9 mouse cellular contexts compared by ENCODE assay signal in genomic region chr8:84724683-84725082, GRCm38 (mm10). TPM values are rescaled to one million over a fixed set of nuclear protein-coding genes. Genes with fewer than 3 reads are reported as not detected.
DNase-seq lines count a peak whose midpoint lies in the region; ATAC-seq and TF ChIP-seq lines count a peak whose summit lies in the region.
"Had no signal": no experiment of that assay in that cellular context is flagged by ENCODE, and none has a peak within 500 bp of the region (broad histone marks: within the 10 kb centered on the region; RNA-seq: fewer than 3 reads in every experiment).

No protein-coding gene starts in this region.

- 38% methylated on average over 9 of the region's 9 CpGs for WGBS in heart, embryonic 10.5 days
- 43% methylated on average over 9 of the region's 9 CpGs for WGBS in forebrain, embryonic 14.5 days
- 35% methylated on average over 9 of the region's 9 CpGs for WGBS in liver, embryonic 14.5 days (ENCODE audit: insufficient replicate concordance)

- H3K27me3 ChIP-seq in heart, embryonic 10.5 days (ENCODE audit: insufficient read depth, poor library complexity, severe bottlenecking): peaks cover 70% of the 10 kb centered on the region
- no peaks in the 10 kb centered on the region for H3K27me3 ChIP-seq in forebrain, embryonic 14.5 days (replicated peaks; ENCODE audit: control insufficient read depth, insufficient read depth, low read length)
- no peaks in the 10 kb centered on the region for H3K27me3 ChIP-seq in liver, embryonic 14.5 days (ENCODE audit: control insufficient read depth, insufficient read depth, low read length)

- ATAC-seq in forebrain, embryonic 14.5 days: no peak
- ATAC-seq in liver, embryonic 14.5 days (ENCODE audit: insufficient read depth): peak; percentile 38; the same call in 1 of the 2 replicates
- ATAC-seq in cerebellum, adult (ENCODE audit: insufficient number of reproducible peaks, low FRiP score, low TSS enrichment): no peak

- H3K4me2 ChIP-seq in forebrain, embryonic 14.5 days (ENCODE audit: low read length): no peak overlapping the region
- H3K4me2 ChIP-seq in liver, embryonic 14.5 days (ENCODE audit: low read depth): peak overlapping the region; percentile 100

- no peaks in the 10 kb centered on the region for H3K9me3 ChIP-seq in heart, embryonic 10.5 days
- no peaks in the 10 kb centered on the region for H3K9me3 ChIP-seq in forebrain, embryonic 14.5 days (replicated peaks; ENCODE audit: control insufficient read depth, low read length)
- H3K9me3 ChIP-seq in liver, embryonic 14.5 days (ENCODE audit: control insufficient read depth, low read length): no peaks in the 10 kb centered on the region

- intact Hi-C loops in heart, postnatal 36 days (cut with DNase I): loop anchor here (1.0 kb wide), 1 partner anchor 15 kb away; no protein-coding TSS in a partner anchor

- peak; percentile 64 for TF ChIP-seq EP300 in liver, embryonic 14.5 days (IDR thresholded peaks at IDR 0.05; ENCODE audit: low read depth)

- no peak for DNase-seq in heart, embryonic 10.5 days (ENCODE audit: low spot score)
- no peak for DNase-seq in heart, postnatal 36 days
- DNase-seq in A20 (ENCODE audit: low read depth, low spot score): peak; percentile 49
- DNase-seq in forebrain, embryonic 14.5 days (ENCODE audit: low spot score): no peak
- DNase-seq in liver, embryonic 14.5 days (ENCODE audit: low read depth in 3 of 3, low spot score in 3 of 3): no peak
- DNase-seq in ovary, postnatal 10 days (ENCODE audit: low spot score): no peak
- no peak for DNase-seq in c-Kit-positive CD71-positive TER-119-positive erythroid progenitor cells, embryonic 14.5 days (ENCODE audit: low spot score)

- no peaks in the 10 kb centered on the region for H3K36me3 ChIP-seq in heart, embryonic 10.5 days
- peaks cover 78% of the 10 kb centered on the region for H3K36me3 ChIP-seq in forebrain, embryonic 14.5 days (ENCODE audit: control insufficient read depth, insufficient read depth, low read length)
- peaks cover 2% of the 10 kb centered on the region for H3K36me3 ChIP-seq in liver, embryonic 14.5 days (replicated peaks; ENCODE audit: control insufficient read depth, insufficient read depth, low read depth)

- peak overlapping the region; percentile 87 for H3K27ac ChIP-seq in heart, embryonic 10.5 days
- peak overlapping the region; percentile 93 for H3K27ac ChIP-seq in forebrain, embryonic 14.5 days (ENCODE audit: low read depth, low read length)
- peak overlapping the region; percentile 96 for H3K27ac ChIP-seq in liver, embryonic 14.5 days

- peaks cover 73% of the 10 kb centered on the region for H3K4me1 ChIP-seq in heart, embryonic 10.5 days
- H3K4me1 ChIP-seq in forebrain, embryonic 14.5 days (ENCODE audit: control insufficient read depth, insufficient read depth, low read length): peaks cover 63% of the 10 kb centered on the region
- H3K4me1 ChIP-seq in liver, embryonic 14.5 days (replicated peaks; ENCODE audit: control insufficient read depth in 2 of 2, insufficient read depth in 2 of 2, low read length in 1 of 2): peaks cover 66 to 72% of the 10 kb centered on the region in 2 experiments

- no peak for TF ChIP-seq CTCF in liver, embryonic 14.5 days (IDR thresholded peaks at IDR 0.05; ENCODE audit: low read depth)

- H3K4me3 ChIP-seq in heart, embryonic 10.5 days: peak overlapping the region; percentile 17; the same call in 1 of the 2 replicates
- H3K4me3 ChIP-seq in forebrain, embryonic 14.5 days (ENCODE audit: low read depth, low read length): no peak overlapping the region
- H3K4me3 ChIP-seq in liver, embryonic 14.5 days (ENCODE audit: insufficient read depth in 1 of 2, low read depth in 2 of 2, low read length in 2 of 2): peak overlapping the region; percentile 66 to 73

- peak overlapping the region; percentile 45 for H3K9ac ChIP-seq in forebrain, embryonic 14.5 days (ENCODE audit: low read length)
- peak overlapping the region; percentile 92 for H3K9ac ChIP-seq in liver, embryonic 14.5 days (replicated peaks)

RNA-seq across cellular contexts. Expression of gene G430095P16Rik, which starts 1.9 kb away (rescaled TPM):
- polyA plus RNA-seq in heart, embryonic 10.5 days (2016; fragmentation: Nextera tagmentation; extraction: Ambion mirVana): 2.1 and 3.2 TPM in 2 replicates
- total RNA-seq in heart, postnatal 36 days (2021): under 1 TPM in 1 of 2 experiments, not detected in 1; 0.44 TPM
- 1.5 and 1.7 TPM in 2 replicates for polyA plus RNA-seq in forebrain, embryonic 14.5 days (2014; fragmentation: Nextera tagmentation; extraction: Ambion mirVana)
- polyA plus RNA-seq in liver, embryonic 14.5 days (2012; rRNA removed): 10.9 and 11.9 TPM in 2 replicates
- 8.3 and 10.3 TPM in 2 replicates for polyA plus RNA-seq in liver, embryonic 14.5 days (2014; fragmentation: Nextera tagmentation; extraction: Ambion mirVana)
- total RNA-seq: layer of hippocampus, postnatal 10 days had no signal

RNA-seq across cellular contexts. Expression of gene Lyl1, which starts 23.4 kb away (rescaled TPM):
- 18.5 and 19.3 TPM in 2 replicates for polyA plus RNA-seq in heart, embryonic 10.5 days (2016; fragmentation: Nextera tagmentation; extraction: Ambion mirVana)
- total RNA-seq in heart, postnatal 36 days (2021): 1 to 10 TPM; 5.4 to 5.7 TPM
- 2.9 and 3.8 TPM in 2 replicates for polyA plus RNA-seq in forebrain, embryonic 14.5 days (2014; fragmentation: Nextera tagmentation; extraction: Ambion mirVana)
- 45.4 and 46.2 TPM in 2 replicates for polyA plus RNA-seq in liver, embryonic 14.5 days (2012; rRNA removed)
- polyA plus RNA-seq in liver, embryonic 14.5 days (2014; fragmentation: Nextera tagmentation; extraction: Ambion mirVana): 55.6 and 57.7 TPM in 2 replicates

RNA-seq across cellular contexts. Expression of gene Nacc1, which starts 37.0 kb away (rescaled TPM):
- polyA plus RNA-seq in heart, embryonic 10.5 days (2016; fragmentation: Nextera tagmentation; extraction: Ambion mirVana): 22.2 and 25.0 TPM in 2 replicates
- total RNA-seq in heart, postnatal 36 days (2021): 10 to 100 TPM; 27.3 to 30.1 TPM
- 17.0 and 17.6 TPM in 2 replicates for polyA plus RNA-seq in forebrain, embryonic 14.5 days (2014; fragmentation: Nextera tagmentation; extraction: Ambion mirVana)
- polyA plus RNA-seq in liver, embryonic 14.5 days (2012; rRNA removed): 19.0 and 21.2 TPM in 2 replicates
- polyA plus RNA-seq in liver, embryonic 14.5 days (2014; fragmentation: Nextera tagmentation; extraction: Ambion mirVana): 6.3 and 7.6 TPM in 2 replicates

RNA-seq across cellular contexts. Expression of gene Trmt1, which starts 38.6 kb away (rescaled TPM):
- polyA plus RNA-seq in heart, embryonic 10.5 days (2016; fragmentation: Nextera tagmentation; extraction: Ambion mirVana): 59.8 and 64.6 TPM in 2 replicates
- total RNA-seq in heart, postnatal 36 days (2021): 10 to 100 TPM; 36.1 to 39.2 TPM
- polyA plus RNA-seq in forebrain, embryonic 14.5 days (2014; fragmentation: Nextera tagmentation; extraction: Ambion mirVana): 47.8 and 52.3 TPM in 2 replicates
- 37.5 and 37.6 TPM in 2 replicates for polyA plus RNA-seq in liver, embryonic 14.5 days (2012; rRNA removed)
- 27.4 and 34.1 TPM in 2 replicates for polyA plus RNA-seq in liver, embryonic 14.5 days (2014; fragmentation: Nextera tagmentation; extraction: Ambion mirVana)
